Mouse (Mus musculus) spleen, postnatal 4 days (tissue): ENCODE measurements at regions not wholly inside any gene's neighbourhood (a gene's known extent, or its start where the extent isn't known, plus 50 kb on each side); places are given as distances from the start of the nearest gene placed in this dataset.

Experiments used
- DNase-seq, 2 experiments: peaks; one replicate each; pipeline ENCODE4 v3.0.0; 2022; ENCODE audit warnings: low spot score in 2 of 2

- no peak for DNase-seq
Measured at GRCm38 (mm10) chr12:39952854-39953253, 85.0 kb downstream of the Arl4a start.

- DNase-seq: peak in 1 of 2 experiments; percentile 47
Measured at GRCm38 (mm10) chr12:39951911-39952310, 85.9 kb downstream of the Arl4a start.

- DNase-seq: peak in 1 of 2 experiments; percentile 34
Measured at GRCm38 (mm10) chr12:39950270-39950801, 87.5 kb downstream of the Arl4a start.

GRCm38 (mm10) chr12:39942910-39943309 is 94.9 kb downstream of the Arl4a start:
- peak in 1 of 2 experiments; percentile 10 for DNase-seq

GRCm38 (mm10) chr12:39941162-39941561 is 96.7 kb downstream of the Arl4a start:
- no peak for DNase-seq

- no peak for DNase-seq
Measured at GRCm38 (mm10) chr12:39939017-39939416, 98.8 kb downstream of the Arl4a start.

- DNase-seq: peak in 1 of 2 experiments; percentile 21
Measured at GRCm38 (mm10) chr12:39938211-39938610, 99.6 kb downstream of the Arl4a start.

GRCm38 (mm10) chr12:39936331-39936730 is 101.5 kb downstream of the Arl4a start:
- peak in 1 of 2 experiments; percentile 33 for DNase-seq

GRCm38 (mm10) chr12:39935775-39936174 is 102.0 kb downstream of the Arl4a start:
- DNase-seq: peak in 1 of 2 experiments; percentile 51

- peak in 1 of 2 experiments; percentile 18 for DNase-seq
Measured at GRCm38 (mm10) chr12:39934877-39935276, 102.9 kb downstream of the Arl4a start.

GRCm38 (mm10) chr12:39931251-39931650 is 106.6 kb downstream of the Arl4a start:
- no peak for DNase-seq

GRCm38 (mm10) chr12:39927902-39928301 is 109.9 kb downstream of the Arl4a start:
- DNase-seq: no peak

- peak in 1 of 2 experiments; percentile 48 for DNase-seq
Measured at GRCm38 (mm10) chr12:39927014-39927413, 110.8 kb downstream of the Arl4a start.

GRCm38 (mm10) chr12:39921481-39921880 is 116.3 kb downstream of the Arl4a start:
- DNase-seq: no peak

GRCm38 (mm10) chr12:39920466-39920913 is 117.3 kb downstream of the Arl4a start:
- no peak for DNase-seq

- DNase-seq: no peak
Measured at GRCm38 (mm10) chr12:39919909-39920308, 117.9 kb downstream of the Arl4a start.

- no peak for DNase-seq
Measured at GRCm38 (mm10) chr12:39888493-39888892, 149.3 kb downstream of the Arl4a start.

- DNase-seq: no peak
Measured at GRCm38 (mm10) chr12:39885366-39885765, 152.5 kb downstream of the Arl4a start.

- no peak for DNase-seq
Measured at GRCm38 (mm10) chr12:39880309-39880708, 157.5 kb downstream of the Arl4a start.

GRCm38 (mm10) chr12:39873917-39874316 is 163.9 kb downstream of the Arl4a start:
- no peak for DNase-seq

- no peak for DNase-seq
Measured at GRCm38 (mm10) chr12:39861797-39862196, 176.0 kb downstream of the Arl4a start.

- no peak for DNase-seq
Measured at GRCm38 (mm10) chr12:39851610-39852009, 186.2 kb downstream of the Arl4a start.

- DNase-seq: no peak
Measured at GRCm38 (mm10) chr12:39849346-39850058, 188.3 kb downstream of the Arl4a start.
